ENCODE assay signal across 8 mouse cellular contexts in genomic region chr7:144775804-144776447, GRCm38 (mm10). TPM values are rescaled to one million over a fixed set of nuclear protein-coding genes. Genes with fewer than 3 reads are reported as not detected.
DNase-seq lines count a peak whose midpoint lies in the region; ATAC-seq lines count a peak whose summit lies in the region.

No protein-coding gene starts in this region.

- no peak overlapping the region for H3K27ac ChIP-seq in intestine, embryonic 15.5 days
- no peak overlapping the region for H3K27ac ChIP-seq in midbrain, embryonic 11.5 days (ENCODE audit: low read depth, low read length)

- H3K4me3 ChIP-seq in intestine, embryonic 15.5 days (replicated peaks): no peak overlapping the region
- H3K4me3 ChIP-seq in midbrain, embryonic 11.5 days (ENCODE audit: low read depth, low read length): no peak overlapping the region

- ATAC-seq in intestine, embryonic 15.5 days: peak; percentile 76
- peak; percentile 82 for ATAC-seq in midbrain, embryonic 11.5 days (ENCODE audit: low FRiP score)

- no peaks in the 10 kb centered on the region for H3K27me3 ChIP-seq in intestine, embryonic 15.5 days (replicated peaks)
- no peaks in the 10 kb centered on the region for H3K27me3 ChIP-seq in midbrain, embryonic 11.5 days (ENCODE audit: control insufficient read depth, insufficient read depth, low read length)

- no peaks in the 10 kb centered on the region for H3K9me3 ChIP-seq in intestine, embryonic 15.5 days
- H3K9me3 ChIP-seq in midbrain, embryonic 11.5 days (ENCODE audit: control insufficient read depth, low read length): no peaks in the 10 kb centered on the region

- H3K9ac ChIP-seq in intestine, embryonic 15.5 days: no peak overlapping the region
- H3K9ac ChIP-seq in midbrain, embryonic 11.5 days (ENCODE audit: low read length): peak overlapping the region; percentile 30; the same call in 1 of the 2 replicates

- H3K4me2 ChIP-seq in intestine, embryonic 15.5 days (replicated peaks): no peak overlapping the region
- H3K4me2 ChIP-seq in midbrain, embryonic 11.5 days: no peak overlapping the region

- no peaks in the 10 kb centered on the region for H3K36me3 ChIP-seq in intestine, embryonic 15.5 days
- no peaks in the 10 kb centered on the region for H3K36me3 ChIP-seq in midbrain, embryonic 11.5 days (ENCODE audit: control insufficient read depth, insufficient read depth, low read length)

- peaks cover 15% of the 10 kb centered on the region for H3K4me1 ChIP-seq in intestine, embryonic 15.5 days (replicated peaks)
- H3K4me1 ChIP-seq in midbrain, embryonic 11.5 days (ENCODE audit: control insufficient read depth, insufficient read depth, low read length): peaks cover 4% of the 10 kb centered on the region; the same call in 1 of the 2 replicates

- intact Hi-C loops in left cerebral cortex, postnatal 14 days (cut with DNase I): loop anchor here (1.0 kb wide), 1 partner anchor 191 kb away; no protein-coding TSS in a partner anchor

- WGBS in intestine, embryonic 15.5 days: 33% methylated on average over 6 of the region's 6 CpGs
- WGBS in midbrain, embryonic 11.5 days: 37% methylated on average over 6 of the region's 6 CpGs

- DNase-seq in adrenal gland, adult 18-20 months (ENCODE audit: low spot score in 2 of 2): peak; percentile 88 to 91
- peak; percentile 94 for DNase-seq in embryo, embryonic 10.5 days (ENCODE audit: low spot score)
- DNase-seq in gastrocnemius, postnatal 25 days: peak; percentile 69
- DNase-seq in left cerebral cortex, postnatal 14 days (ENCODE audit: low spot score in 2 of 2): peak; percentile 80 to 87
- DNase-seq in midbrain, embryonic 11.5 days (ENCODE audit: low spot score, missing footprints): peak; percentile 99
- DNase-seq in right cerebral cortex, postnatal 4 days: peak; percentile 97
- DNase-seq in yolk sac, embryonic 10.5 days (ENCODE audit: low spot score): peak; percentile 73

RNA-seq across cellular contexts. Expression of gene Ano1, which starts 24.2 kb away (rescaled TPM):
- 10 to 100 TPM; 21.3 to 30.6 TPM for total RNA-seq in adrenal gland, adult 18-20 months (2021)
- total RNA-seq in gastrocnemius, postnatal 25 days (2021): 1 to 10 TPM; 2.1 to 3.5 TPM
- 23.6 and 27.8 TPM in 2 replicates for polyA plus RNA-seq in intestine, embryonic 15.5 days (2015; fragmentation: Nextera tagmentation; extraction: Ambion mirVana)
- total RNA-seq in left cerebral cortex, postnatal 14 days (2021): 1 to 10 TPM; 3.1 to 3.5 TPM
- polyA plus RNA-seq in midbrain, embryonic 11.5 days (2014; fragmentation: Nextera tagmentation; extraction: Ambion mirVana): 22.8 and 26.0 TPM in 2 replicates

Comparison
In these comparisons a context has a peak if more than half of its experiments do, and no peak if none do; other contexts are left out.
1. RNA of gene Ano1, which starts 24.2 kb away (total RNA-seq): 21.3 to 30.6 TPM in adrenal gland, adult 18-20 months; 2.1 to 3.5 TPM in gastrocnemius, postnatal 25 days and 3.1 to 3.5 TPM in left cerebral cortex, postnatal 14 days; every median in the first group is over 4 times any median in the second.
2. Peak in every context shown above with its lines, with median percentiles within 50 percentile points of each other: DNase-seq.